Mouse (Mus musculus): Measurements from ENCODE around the gene Tmem204. TPM values are rescaled to one million over a fixed set of nuclear protein-coding genes. Genes with fewer than 3 reads are reported as not detected.

Tmem204 gene
- polyA plus RNA-seq, 1 experiment = not detected

- Histone ChIP-seq H3K27ac (ENCODE audit: insufficient read depth, low read depth, low read length) (no peak overlapping the region), H3K4me1 (ENCODE audit: control insufficient read depth, insufficient read depth, low read length) (no peaks in the 10 kb centered on the region), H3K4me3 (ENCODE audit: insufficient read depth, low read depth, low read length) (no peak overlapping the region)
- 83% methylated on average over 2 of the region's 2 CpGs for WGBS
- TF ChIP-seq POLR2A (IDR thresholded peaks at IDR 0.05; ENCODE audit: insufficient read depth, low read depth, low read length) = no peak
- TF ChIP-seq CTCF (IDR thresholded peaks at IDR 0.05; ENCODE audit: insufficient read depth, low read depth, low read length) = no peak
These were observed 12.8 kb upstream of the Tmem204 start for GRCm38 (mm10) chr17:25096221-25096620.

DNA sequence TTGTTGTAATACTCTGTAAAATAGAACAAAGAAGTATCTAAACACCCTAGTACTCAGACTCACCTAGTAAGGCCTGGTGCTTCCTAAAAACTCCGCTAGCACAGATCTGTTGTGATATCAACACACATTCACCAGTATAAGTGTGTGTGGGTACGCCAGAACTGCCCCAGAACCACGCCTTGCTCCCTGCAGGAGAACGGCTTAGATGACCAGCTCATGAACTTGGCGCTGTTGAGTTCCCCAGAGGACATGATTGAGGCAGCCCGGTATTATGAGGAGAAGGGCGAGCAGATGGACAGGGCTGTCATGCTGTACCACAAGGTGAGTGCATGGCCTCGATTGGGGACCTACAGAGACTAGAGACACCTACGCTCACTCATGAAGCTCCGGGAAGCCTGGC is 7.1 kb upstream of the Tmem204 start:
- Histone ChIP-seq H3K27ac (ENCODE audit: insufficient read depth, low read depth, low read length) (no peak overlapping the region), H3K4me1 (ENCODE audit: control insufficient read depth, insufficient read depth, low read length) (no peaks in the 10 kb centered on the region), H3K4me3 (ENCODE audit: insufficient read depth, low read depth, low read length) (no peak overlapping the region)
- 94% methylated on average over 10 of the region's 10 CpGs for WGBS
- TF ChIP-seq POLR2A (IDR thresholded peaks at IDR 0.05; ENCODE audit: insufficient read depth, low read depth, low read length) (no peak), CTCF (IDR thresholded peaks at IDR 0.05; ENCODE audit: insufficient read depth, low read depth, low read length) (no peak)

- 95% methylated on average over 10 of the region's 10 CpGs for WGBS
- TF ChIP-seq POLR2A (IDR thresholded peaks at IDR 0.05; ENCODE audit: insufficient read depth, low read depth, low read length) (no peak), CTCF (IDR thresholded peaks at IDR 0.05; ENCODE audit: insufficient read depth, low read depth, low read length) (no peak)
- H3K27ac ChIP-seq (ENCODE audit: insufficient read depth, low read depth, low read length) = no peak overlapping the region
- no peak overlapping the region for H3K4me3 ChIP-seq (ENCODE audit: insufficient read depth, low read depth, low read length)
- H3K4me1 ChIP-seq (ENCODE audit: control insufficient read depth, insufficient read depth, low read length) = no peaks in the 10 kb centered on the region
These were observed 5.8 kb upstream of the Tmem204 start for GRCm38 (mm10) chr17:25089158-25089557.

DNA sequence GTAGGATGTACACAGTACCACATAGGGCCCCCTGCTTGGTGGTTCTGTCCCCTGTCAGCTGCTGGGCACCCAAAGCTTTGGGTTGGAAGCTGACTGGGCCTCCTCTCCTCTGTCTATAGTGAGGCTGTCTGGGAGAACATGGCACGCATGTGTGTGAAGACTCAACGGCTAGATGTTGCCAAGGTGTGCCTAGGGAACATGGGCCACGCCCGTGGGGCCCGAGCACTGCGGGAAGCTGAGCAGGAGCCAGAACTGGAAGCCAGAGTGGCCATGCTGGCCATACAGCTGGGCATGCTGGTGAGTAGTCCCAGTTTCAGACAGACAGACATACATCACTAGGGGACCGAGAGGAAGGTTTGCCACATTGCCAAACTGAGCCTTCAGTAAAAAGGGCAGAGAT is 3.3 kb upstream of the Tmem204 start:
- Histone ChIP-seq H3K27ac (ENCODE audit: insufficient read depth, low read depth, low read length) (no peak overlapping the region), H3K4me3 (ENCODE audit: insufficient read depth, low read depth, low read length) (no peak overlapping the region), H3K4me1 (ENCODE audit: control insufficient read depth, insufficient read depth, low read length) (peaks cover 12% of the 10 kb centered on the region)
- WGBS = 94% methylated on average over 7 of the region's 7 CpGs
- TF ChIP-seq CTCF (IDR thresholded peaks at IDR 0.05; ENCODE audit: insufficient read depth, low read depth, low read length) (no peak), POLR2A (IDR thresholded peaks at IDR 0.05; ENCODE audit: insufficient read depth, low read depth, low read length) (no peak)

- H3K4me1 ChIP-seq (ENCODE audit: control insufficient read depth, insufficient read depth, low read length) = peaks cover 23% of the 10 kb centered on the region
- WGBS = 84% methylated on average over 13 of the region's 13 CpGs
- TF ChIP-seq POLR2A (IDR thresholded peaks at IDR 0.05; ENCODE audit: insufficient read depth, low read depth, low read length) (no peak), CTCF (IDR thresholded peaks at IDR 0.05; ENCODE audit: insufficient read depth, low read depth, low read length) (no peak)
These were observed 1.5 kb upstream of the Tmem204 start for GRCm38 (mm10) chr17:25084835-25085385.

DNA sequence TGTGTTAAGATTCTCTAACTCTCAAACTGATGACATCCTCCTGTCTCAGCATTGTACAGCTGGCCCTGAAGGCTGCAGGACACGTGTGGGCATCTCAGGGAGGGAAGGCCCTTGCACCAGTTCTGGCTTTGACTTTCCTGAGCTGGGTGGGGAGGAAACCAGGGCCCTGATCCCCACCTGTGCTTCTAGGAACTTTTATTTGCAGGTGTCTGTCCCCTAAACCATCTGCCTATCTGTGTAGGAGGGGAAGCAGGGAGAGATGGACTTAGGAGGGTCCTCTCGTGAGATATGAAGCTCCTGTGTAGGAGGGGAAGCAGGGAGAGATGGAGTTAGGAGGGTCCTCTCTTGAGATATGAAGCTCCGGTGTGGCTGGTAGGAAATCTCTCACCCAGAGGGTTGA is 504 bp downstream of the Tmem204 start:
- no peak overlapping the region for H3K27ac ChIP-seq (ENCODE audit: insufficient read depth, low read depth, low read length)
- WGBS = 73% methylated on average over 3 of the region's 3 CpGs
- H3K4me1 ChIP-seq (ENCODE audit: control insufficient read depth, insufficient read depth, low read length) = peaks cover 26% of the 10 kb centered on the region
- TF ChIP-seq CTCF (IDR thresholded peaks at IDR 0.05; ENCODE audit: insufficient read depth, low read depth, low read length) = no peak
- no peak for TF ChIP-seq POLR2A (IDR thresholded peaks at IDR 0.05; ENCODE audit: insufficient read depth, low read depth, low read length)
- H3K4me3 ChIP-seq (ENCODE audit: insufficient read depth, low read depth, low read length) = no peak overlapping the region

More at GRCm38 (mm10) chr17:25084835-25085385, 1.5 kb upstream of the Tmem204 start:
- Histone ChIP-seq H3K27ac (ENCODE audit: insufficient read depth, low read depth, low read length) (no peak overlapping the region), H3K4me3 (ENCODE audit: insufficient read depth, low read depth, low read length) (no peak overlapping the region)

DNA sequence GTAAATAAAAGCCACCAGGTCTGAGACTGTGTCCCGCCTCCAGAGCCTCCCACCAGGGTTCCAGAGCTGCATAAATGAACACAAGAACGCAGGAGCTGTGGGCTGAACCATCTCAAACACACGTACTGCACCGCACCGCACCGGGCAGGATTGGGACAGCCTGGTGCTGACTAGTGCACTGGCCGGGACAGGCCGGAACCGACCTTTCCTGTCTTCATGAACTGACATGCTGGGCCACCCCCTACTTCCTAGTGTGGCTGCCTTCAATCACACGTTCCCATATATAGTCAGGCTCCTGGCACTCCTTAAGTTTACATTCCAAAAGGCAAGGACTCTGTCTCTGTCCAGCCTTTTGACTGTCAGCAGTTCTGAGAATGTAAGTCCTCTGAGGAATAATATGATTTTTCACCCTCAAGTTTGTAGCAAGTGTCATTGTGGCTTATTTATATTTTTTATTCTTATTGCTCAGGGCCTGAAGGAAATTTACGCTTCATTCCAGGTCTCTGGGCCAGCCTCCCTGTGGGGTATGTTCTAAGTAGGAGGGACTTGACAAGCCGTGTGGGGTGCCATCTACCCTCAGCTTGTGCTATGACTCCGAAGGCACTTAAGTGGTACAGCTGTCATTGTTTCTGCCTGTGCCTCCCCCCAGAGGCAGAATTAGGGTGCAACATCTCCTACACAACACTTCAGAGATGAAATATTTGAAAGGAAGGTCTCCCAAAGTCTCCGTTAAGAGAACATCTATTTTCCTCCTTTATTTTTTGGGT is 1.1 kb downstream of the Tmem204 start:
- TF ChIP-seq POLR2A (IDR thresholded peaks at IDR 0.05; ENCODE audit: insufficient read depth, low read depth, low read length) (no peak), CTCF (IDR thresholded peaks at IDR 0.05; ENCODE audit: insufficient read depth, low read depth, low read length) (no peak)
- H3K4me3 ChIP-seq (ENCODE audit: insufficient read depth, low read depth, low read length) = no peak overlapping the region
- H3K4me1 ChIP-seq (ENCODE audit: control insufficient read depth, insufficient read depth, low read length) = peaks cover 28% of the 10 kb centered on the region
- 52% methylated on average over 14 of the region's 14 CpGs for WGBS
- H3K27ac ChIP-seq (ENCODE audit: insufficient read depth, low read depth, low read length) = no peak overlapping the region

- Histone ChIP-seq H3K27ac (ENCODE audit: insufficient read depth, low read depth, low read length) (peak overlapping the region; percentile 19; the same call in 1 of the 2 replicates), H3K4me1 (ENCODE audit: control insufficient read depth, insufficient read depth, low read length) (peaks cover 28% of the 10 kb centered on the region), H3K4me3 (ENCODE audit: insufficient read depth, low read depth, low read length) (peak overlapping the region; percentile 16)
- no peak for TF ChIP-seq CTCF (IDR thresholded peaks at IDR 0.05; ENCODE audit: insufficient read depth, low read depth, low read length)
- TF ChIP-seq POLR2A (IDR thresholded peaks at IDR 0.05; ENCODE audit: insufficient read depth, low read depth, low read length) = no peak
- 72% methylated on average over 11 of the region's 11 CpGs for WGBS
These were observed 2.4 kb downstream of the Tmem204 start for GRCm38 (mm10) chr17:25080960-25081381.

- WGBS = 89% methylated on average over 13 of the region's 13 CpGs
- peak overlapping the region; percentile 16 for H3K4me3 ChIP-seq (ENCODE audit: insufficient read depth, low read depth, low read length)
- TF ChIP-seq CTCF (IDR thresholded peaks at IDR 0.05; ENCODE audit: insufficient read depth, low read depth, low read length) (no peak), POLR2A (IDR thresholded peaks at IDR 0.05; ENCODE audit: insufficient read depth, low read depth, low read length) (no peak)
- H3K4me1 ChIP-seq (ENCODE audit: control insufficient read depth, insufficient read depth, low read length) = peaks cover 28% of the 10 kb centered on the region
- H3K27ac ChIP-seq (ENCODE audit: insufficient read depth, low read depth, low read length) = peak overlapping the region; percentile 19; the same call in 1 of the 2 replicates
These were observed 3.2 kb downstream of the Tmem204 start for GRCm38 (mm10) chr17:25080210-25080609.
